Mouse (Mus musculus): ENCODE results near the gene Myo10.

The Myo10 gene

DNA sequence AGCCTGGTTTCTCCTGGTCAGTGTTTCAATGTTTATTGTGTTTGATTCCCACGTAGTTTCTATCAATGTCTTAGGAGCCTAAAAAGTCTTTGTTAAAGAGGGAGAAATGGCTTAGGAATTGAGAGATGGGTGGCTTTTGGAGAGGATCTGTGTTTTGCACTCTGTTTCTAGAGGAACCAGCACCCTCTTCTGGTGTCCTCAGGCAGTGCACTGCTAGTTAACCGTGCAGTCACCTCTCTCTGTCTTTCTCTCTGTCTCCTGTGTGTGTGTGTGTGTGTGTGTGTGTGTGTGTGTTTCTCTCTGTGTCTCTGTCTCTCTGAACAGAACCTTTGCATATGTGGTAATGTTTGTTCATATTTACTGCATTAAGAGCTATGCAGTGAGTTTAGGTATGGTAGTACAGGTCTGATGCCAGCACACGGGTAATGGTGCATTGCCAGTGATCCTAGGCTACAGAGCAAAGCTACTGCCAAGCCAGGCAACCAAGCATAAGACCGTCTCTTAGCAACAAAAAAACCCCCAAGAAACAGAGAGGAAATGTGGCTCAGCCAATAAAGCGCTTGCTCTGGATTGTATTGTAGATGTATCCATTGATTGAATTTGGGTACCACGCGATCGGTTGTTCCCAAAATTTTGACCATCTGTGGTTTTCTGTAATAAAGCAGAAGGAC, 110.6 kb downstream of the Myo10 start:
- in situ Hi-C loops (cut with MboI; ENCODE audit: low pct_unique_long_range_greater_than_20kb in 1 of 2, low sequenced_read_pairs in 2 of 2, unreplicated experiment in 1 of 2): loop anchor here (10.0 kb wide), 2 partner anchors 52 to 62 kb away; no protein-coding TSS in a partner anchor

DNA sequence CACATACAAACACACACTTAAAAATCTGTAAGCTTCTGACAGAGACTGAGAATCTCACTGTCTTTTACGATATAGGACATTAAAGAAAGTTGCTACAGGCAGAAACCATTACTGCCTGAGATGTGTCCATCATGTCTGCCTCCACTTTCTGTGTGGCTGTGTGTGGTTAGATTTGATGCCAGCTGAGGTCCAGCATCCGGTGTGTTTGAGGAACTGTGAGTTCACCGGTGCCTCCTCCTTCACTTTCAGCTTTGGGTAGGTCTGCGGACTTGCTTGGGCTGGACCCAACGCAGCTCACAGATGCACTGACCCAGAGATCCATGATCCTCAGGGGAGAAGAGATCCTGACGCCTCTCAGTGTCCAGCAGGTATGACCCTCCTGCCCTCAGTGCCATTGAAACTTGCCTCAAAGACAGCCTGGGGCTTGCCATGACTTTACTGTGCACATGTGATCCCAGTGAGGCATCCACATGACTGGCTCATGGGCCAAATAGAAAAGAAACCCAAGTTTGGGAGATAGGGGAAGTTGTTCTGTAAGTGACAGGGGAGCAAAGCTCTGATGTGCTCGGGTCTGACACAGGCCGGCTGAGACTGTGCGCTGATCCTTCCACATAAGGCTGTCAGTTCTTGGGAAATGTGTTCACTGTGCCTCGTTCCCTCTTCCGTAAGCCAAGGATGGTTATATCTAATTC, 111.6 kb downstream of the Myo10 start:
- in situ Hi-C loops (cut with MboI; ENCODE audit: low pct_unique_long_range_greater_than_20kb in 1 of 2, low sequenced_read_pairs in 2 of 2, unreplicated experiment in 1 of 2): loop anchor here (10.0 kb wide), 2 partner anchors 51 to 61 kb away; no protein-coding TSS in a partner anchor

DNA sequence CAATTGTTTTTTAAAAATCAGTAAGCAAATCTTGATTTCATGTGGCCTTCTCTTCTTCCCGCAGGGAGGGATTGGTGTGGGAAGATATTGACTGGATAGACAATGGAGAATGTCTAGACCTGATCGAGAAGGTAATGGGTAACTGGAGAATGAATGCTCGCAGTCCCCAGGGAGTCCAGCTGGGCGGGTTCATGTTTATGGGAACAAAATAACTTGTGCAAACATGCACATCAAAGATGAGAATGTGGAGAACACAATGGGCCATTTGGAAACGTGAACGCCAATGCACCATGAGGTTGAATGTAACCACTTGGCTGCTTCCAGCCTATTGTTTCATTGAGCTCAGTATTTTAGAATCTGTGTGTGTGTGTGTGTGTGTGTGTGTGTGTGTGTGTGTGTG, 114.2 kb downstream of the Myo10 start:
- in situ Hi-C loops (cut with MboI; ENCODE audit: low pct_unique_long_range_greater_than_20kb in 1 of 2, low sequenced_read_pairs in 2 of 2, unreplicated experiment in 1 of 2): loop anchor here (10.0 kb wide), 2 partner anchors 48 to 58 kb away; no protein-coding TSS in a partner anchor

- in situ Hi-C loops (cut with MboI; ENCODE audit: low pct_unique_long_range_greater_than_20kb in 1 of 2, low sequenced_read_pairs in 2 of 2, unreplicated experiment in 1 of 2): no loop called here
Observed at GRCm38 (mm10) chr15:25740271-25740670, 117.9 kb downstream of the Myo10 start.

DNA sequence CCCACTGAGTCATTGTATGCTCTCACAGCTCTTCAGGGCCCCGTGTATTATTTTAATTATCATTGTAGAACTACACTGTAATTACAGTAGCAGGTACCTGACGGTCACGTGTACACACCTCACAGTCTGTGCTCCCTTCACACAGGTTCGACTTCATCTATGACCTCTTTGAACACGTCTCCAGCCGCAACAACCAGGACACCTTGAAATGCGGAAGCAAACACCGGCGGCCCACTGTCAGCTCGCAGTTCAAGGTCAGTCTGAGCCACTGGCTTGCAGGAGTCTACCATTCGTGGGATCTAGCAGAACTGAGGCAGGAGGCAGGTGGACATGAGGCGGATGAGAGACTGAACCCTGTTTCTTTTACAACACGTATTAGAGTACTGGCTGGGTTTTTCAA, 119.9 kb downstream of the Myo10 start:
- in situ Hi-C loops (cut with MboI; ENCODE audit: low pct_unique_long_range_greater_than_20kb in 1 of 2, low sequenced_read_pairs in 2 of 2, unreplicated experiment in 1 of 2): no loop called here

- in situ Hi-C loops (cut with MboI; ENCODE audit: low pct_unique_long_range_greater_than_20kb in 1 of 2, low sequenced_read_pairs in 2 of 2, unreplicated experiment in 1 of 2): no loop called here
Observed at GRCm38 (mm10) chr15:25751510-25751909, 129.2 kb downstream of the Myo10 start.

DNA sequence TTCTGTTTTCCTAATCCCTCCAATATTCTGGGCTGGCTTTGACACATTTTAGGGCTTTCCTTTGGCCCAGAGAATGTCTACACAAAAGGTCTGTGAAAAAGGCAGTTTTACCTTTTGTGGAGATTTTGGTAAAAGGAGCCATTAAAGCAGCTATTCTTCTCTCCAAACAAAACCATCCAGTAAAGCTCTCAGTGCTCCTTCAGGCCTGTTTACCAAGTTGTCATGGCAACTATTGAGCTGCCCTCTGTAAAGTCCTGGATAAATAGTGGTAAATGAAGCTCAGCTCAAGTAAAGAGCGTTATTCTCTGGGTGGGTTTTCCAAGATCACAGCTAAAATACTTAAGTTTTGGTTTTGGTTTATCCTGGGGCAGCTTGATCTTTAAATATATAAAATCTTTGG, 130.3 kb downstream of the Myo10 start:
- in situ Hi-C loops (cut with MboI; ENCODE audit: low pct_unique_long_range_greater_than_20kb in 1 of 2, low sequenced_read_pairs in 2 of 2, unreplicated experiment in 1 of 2): no loop called here

- in situ Hi-C loops (cut with MboI; ENCODE audit: low pct_unique_long_range_greater_than_20kb in 1 of 2, low sequenced_read_pairs in 2 of 2, unreplicated experiment in 1 of 2): no loop called here
Observed at GRCm38 (mm10) chr15:25753003-25753402, 130.7 kb downstream of the Myo10 start.

DNA sequence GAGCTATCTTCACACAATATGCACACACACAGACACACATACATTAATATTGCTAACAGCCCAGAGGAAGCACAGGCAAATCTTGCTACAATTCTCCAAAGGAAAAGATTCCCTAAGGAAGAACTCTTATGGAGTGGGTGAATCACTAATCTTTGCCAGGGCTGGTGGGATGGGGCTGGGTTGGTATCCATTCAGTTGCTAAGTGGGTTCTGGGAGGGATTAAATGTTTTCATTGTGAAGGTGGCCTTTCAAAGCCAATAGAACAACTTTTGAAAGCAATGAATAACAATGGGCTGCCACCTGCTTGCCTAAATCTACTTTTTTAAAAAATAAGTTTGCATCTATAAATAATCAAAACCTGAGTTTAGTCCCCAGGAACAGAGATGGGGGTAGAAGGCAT, 131.6 kb downstream of the Myo10 start:
- in situ Hi-C loops (cut with MboI; ENCODE audit: low pct_unique_long_range_greater_than_20kb in 1 of 2, low sequenced_read_pairs in 2 of 2, unreplicated experiment in 1 of 2): no loop called here

- in situ Hi-C loops (cut with MboI; ENCODE audit: low pct_unique_long_range_greater_than_20kb in 1 of 2, low sequenced_read_pairs in 2 of 2, unreplicated experiment in 1 of 2): no loop called here
Observed at GRCm38 (mm10) chr15:25754342-25754951, 132.1 kb downstream of the Myo10 start.

GRCm38 (mm10) chr15:25755536-25755935, 133.2 kb downstream of the Myo10 start:
- in situ Hi-C loops (cut with MboI; ENCODE audit: low pct_unique_long_range_greater_than_20kb in 1 of 2, low sequenced_read_pairs in 2 of 2, unreplicated experiment in 1 of 2): no loop called here

DNA sequence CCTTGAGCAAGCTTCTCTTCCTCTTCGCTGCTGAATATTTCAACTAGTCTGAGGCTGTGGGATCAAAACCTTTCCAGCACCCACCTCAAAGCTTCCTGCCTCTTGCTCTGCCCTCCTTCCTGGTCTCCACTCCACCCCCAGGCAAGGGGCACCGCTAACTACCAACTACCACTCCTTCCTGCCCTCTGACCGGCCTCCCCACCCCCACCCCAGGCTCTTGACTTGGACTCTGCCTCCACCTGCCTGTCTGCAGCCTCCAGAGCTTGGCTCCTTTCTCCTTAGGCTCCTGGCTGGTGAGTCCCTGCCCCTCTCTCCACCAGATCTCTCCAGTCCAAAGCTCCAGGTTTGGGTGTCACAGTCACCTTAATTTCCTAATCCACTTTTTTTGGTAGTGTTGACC, 133.7 kb downstream of the Myo10 start:
- in situ Hi-C loops (cut with MboI; ENCODE audit: low pct_unique_long_range_greater_than_20kb in 1 of 2, low sequenced_read_pairs in 2 of 2, unreplicated experiment in 1 of 2): no loop called here

DNA sequence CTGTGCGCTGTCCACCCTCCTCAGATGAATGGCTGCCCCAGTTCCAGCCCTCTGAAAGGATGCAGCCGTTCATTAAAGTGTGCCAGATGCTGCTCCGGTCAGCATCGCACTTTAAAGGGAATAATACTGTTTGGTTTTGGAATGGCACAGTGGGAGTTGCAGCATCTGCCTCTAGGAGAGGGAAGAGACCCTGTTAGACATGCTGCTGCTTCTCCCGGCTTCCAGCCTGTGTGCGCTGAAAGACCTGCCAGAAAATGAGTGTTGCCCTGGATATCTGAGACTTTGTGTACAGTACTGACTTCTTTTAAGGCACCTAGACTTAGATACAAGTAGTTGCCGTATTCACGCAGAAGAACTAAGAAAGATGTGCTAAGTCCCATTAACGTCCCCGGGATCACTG, 135.7 kb downstream of the Myo10 start:
- in situ Hi-C loops (cut with MboI; ENCODE audit: low pct_unique_long_range_greater_than_20kb in 1 of 2, low sequenced_read_pairs in 2 of 2, unreplicated experiment in 1 of 2): no loop called here

DNA sequence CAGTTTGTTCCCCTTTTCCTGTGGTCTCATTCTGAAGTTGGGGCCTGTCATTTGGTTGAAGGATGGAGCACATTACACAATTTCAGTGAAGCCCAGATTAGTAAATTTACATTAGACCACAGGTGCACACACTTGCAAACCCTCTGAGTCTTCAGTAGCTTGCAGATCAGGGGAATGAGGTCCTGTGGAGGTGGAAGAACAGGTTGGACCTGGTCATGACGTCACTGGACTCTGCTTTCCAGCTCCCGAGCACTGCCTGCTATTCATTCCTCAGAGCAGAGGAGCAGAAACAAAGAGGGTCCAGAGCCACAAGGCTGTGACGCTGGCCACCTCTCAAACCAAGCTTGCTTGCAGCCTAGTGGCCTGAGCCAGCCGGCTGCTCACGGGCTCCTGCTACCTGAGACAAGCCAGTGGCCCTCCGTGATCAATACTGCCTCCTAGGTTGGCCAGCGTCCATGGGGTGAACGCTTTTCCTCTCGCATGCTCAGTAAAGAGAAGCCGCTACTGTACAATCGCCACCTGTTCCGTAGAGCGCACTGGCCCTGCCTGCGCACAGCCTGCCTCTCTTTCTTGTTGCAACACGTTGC, 136.3 kb downstream of the Myo10 start:
- in situ Hi-C loops (cut with MboI; ENCODE audit: low pct_unique_long_range_greater_than_20kb in 1 of 2, low sequenced_read_pairs in 2 of 2, unreplicated experiment in 1 of 2): no loop called here

- in situ Hi-C loops (cut with MboI; ENCODE audit: low pct_unique_long_range_greater_than_20kb in 1 of 2, low sequenced_read_pairs in 2 of 2, unreplicated experiment in 1 of 2): no loop called here
Observed at GRCm38 (mm10) chr15:25760304-25760703, 138.0 kb downstream of the Myo10 start.

GRCm38 (mm10) chr15:25761049-25761448, 138.7 kb downstream of the Myo10 start:
- in situ Hi-C loops (cut with MboI; ENCODE audit: low pct_unique_long_range_greater_than_20kb in 1 of 2, low sequenced_read_pairs in 2 of 2, unreplicated experiment in 1 of 2): no loop called here

DNA sequence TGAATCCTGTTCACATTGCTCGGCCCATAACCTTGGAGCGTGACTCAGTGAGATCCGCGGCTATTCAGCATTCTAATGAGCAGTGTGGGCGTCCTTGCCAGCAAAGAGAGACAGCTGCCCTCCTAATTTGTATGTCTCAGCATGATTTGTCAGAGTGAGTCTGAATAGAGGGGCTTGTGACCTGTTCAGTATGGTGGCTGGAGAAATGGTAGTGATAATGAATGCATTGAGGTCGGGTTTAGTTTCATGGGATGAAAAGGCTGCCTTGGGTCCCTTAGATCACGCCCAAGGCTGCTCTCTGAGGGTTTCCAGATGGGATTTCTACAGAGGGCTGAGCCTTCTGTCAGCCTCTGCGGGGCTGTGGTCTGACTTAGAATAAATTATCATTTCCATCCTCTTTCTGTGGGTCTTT, 139.5 kb downstream of the Myo10 start:
- in situ Hi-C loops (cut with MboI; ENCODE audit: low pct_unique_long_range_greater_than_20kb in 1 of 2, low sequenced_read_pairs in 2 of 2, unreplicated experiment in 1 of 2): no loop called here

GRCm38 (mm10) chr15:25762306-25762705, 140.0 kb downstream of the Myo10 start:
- in situ Hi-C loops (cut with MboI; ENCODE audit: low pct_unique_long_range_greater_than_20kb in 1 of 2, low sequenced_read_pairs in 2 of 2, unreplicated experiment in 1 of 2): no loop called here

- in situ Hi-C loops (cut with MboI; ENCODE audit: low pct_unique_long_range_greater_than_20kb in 1 of 2, low sequenced_read_pairs in 2 of 2, unreplicated experiment in 1 of 2): no loop called here
Observed at GRCm38 (mm10) chr15:25763106-25763505, 140.8 kb downstream of the Myo10 start.
